Mouse (Mus musculus): ENCODE results near the gene Fars2.

Gene Fars2

DNA sequence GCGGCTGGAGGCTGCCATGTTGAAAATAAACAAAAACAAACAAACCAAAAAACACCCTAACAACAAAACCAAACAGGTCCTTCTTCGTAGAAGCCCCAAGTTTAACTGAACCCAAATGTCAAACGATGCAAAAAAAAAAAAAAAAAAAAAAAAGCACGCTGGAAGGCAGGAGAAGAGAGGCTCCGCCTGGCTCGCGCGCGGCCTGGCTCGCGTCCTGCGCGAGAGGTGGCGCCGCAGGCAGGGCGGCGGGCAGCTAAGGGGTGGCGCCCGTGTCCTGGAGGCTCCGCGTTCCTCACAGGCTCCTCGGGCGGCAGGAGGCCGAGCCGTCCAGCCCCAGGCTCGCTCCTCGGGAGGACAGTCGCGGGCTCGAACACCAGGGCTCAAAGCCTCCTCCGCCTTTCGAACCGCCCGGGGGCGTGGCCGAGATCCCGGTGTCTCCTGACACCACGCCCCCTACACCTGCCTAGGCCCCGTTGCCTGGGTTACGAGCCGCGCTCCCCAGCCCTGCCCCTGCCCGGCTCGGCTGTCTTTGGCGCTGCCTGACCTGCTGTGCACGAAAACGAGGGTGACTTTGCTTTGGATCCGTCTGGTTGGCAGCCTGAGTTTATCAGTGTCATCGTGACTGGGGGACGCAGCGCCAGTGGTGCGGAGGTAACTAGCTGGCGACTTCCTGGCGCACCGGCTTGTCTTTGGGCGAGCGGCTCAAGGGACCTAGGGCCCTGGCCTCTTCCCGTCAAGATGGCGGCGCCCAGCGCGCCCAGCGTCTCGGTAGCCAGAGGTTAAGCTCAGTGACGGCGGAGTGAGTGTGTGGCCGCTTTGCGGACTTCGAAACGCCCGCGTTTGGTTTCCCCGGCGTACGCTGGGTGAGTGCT is at the start of gene Fars2, which contains the start of gene Lyrm4:
TSS of gene Fars2 (plus strand) at position 270 of the 872 bp plus-strand sequence.
TSS of gene Lyrm4 (minus strand) at position 384 of the 872 bp plus-strand sequence.
- DNase-seq, result peak; percentile 98

DNA sequence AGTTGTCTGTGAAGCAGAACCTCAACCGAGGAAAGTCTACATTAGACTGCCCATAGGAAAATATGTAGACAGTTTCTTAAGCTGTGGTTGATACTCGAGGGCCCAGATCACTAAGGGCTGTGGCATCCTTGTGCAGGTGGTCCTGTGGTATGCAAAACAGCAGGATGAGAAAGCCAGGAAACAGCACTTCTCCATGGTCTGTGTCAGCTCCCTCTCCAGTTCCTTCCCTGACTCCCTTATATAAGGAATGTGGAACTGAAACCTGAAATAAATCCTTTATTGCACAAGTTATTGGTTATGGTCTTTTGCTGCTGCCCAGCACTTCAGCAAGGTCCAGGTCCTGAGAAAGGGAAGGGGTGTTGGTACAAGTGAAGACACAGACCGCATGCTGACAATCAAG is 42.7 kb upstream of the Fars2 start:
- no peak for DNase-seq

DNA sequence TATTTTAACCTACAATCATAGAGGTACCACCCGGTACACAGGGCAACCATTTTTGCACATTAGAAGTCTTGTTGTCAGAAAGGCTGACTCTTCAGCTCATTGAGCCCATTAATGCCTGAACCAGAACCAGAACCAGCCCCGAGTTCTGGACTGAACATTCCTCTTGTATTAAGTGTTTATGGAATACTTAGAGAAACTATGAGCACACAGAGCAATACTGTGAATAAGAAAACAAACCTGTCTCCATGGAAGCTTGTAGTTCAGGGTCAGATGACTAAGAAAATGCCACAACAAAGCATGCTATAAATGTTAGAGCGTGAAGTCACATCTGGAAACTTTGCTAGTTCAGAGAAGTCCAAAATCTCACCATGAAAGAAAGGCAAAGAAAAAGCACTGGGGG is 35.6 kb upstream of the Fars2 start:
- no peak for DNase-seq

DNA sequence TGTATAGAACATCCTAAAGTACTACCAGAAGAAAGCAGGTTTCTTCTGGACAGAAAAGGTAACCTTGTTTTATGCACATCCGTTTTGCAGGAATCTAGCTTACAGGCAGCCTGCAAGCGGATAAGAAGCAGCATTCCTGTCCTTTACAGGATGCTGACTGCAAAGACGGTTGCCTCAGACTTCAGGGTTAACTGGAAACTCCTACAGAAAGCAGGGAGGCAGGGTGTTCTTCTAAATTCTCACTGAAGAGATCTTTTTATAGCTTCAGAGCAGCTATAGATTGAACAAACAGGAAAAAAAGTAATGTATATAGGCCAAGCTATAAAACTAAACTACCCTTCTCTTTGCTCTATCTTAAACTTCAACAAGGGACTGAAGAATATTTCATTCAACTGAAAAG is 32.5 kb upstream of the Fars2 start:
- no peak for DNase-seq

- no peak for DNase-seq
Observed at GRCm38 (mm10) chr13:36085971-36086370, 31.2 kb upstream of the Fars2 start.

GRCm38 (mm10) chr13:36086608-36087391 is 30.4 kb upstream of the Fars2 start:
- no peak for DNase-seq

GRCm38 (mm10) chr13:36087427-36087826 is 29.8 kb upstream of the Fars2 start:
- no peak for DNase-seq

DNA sequence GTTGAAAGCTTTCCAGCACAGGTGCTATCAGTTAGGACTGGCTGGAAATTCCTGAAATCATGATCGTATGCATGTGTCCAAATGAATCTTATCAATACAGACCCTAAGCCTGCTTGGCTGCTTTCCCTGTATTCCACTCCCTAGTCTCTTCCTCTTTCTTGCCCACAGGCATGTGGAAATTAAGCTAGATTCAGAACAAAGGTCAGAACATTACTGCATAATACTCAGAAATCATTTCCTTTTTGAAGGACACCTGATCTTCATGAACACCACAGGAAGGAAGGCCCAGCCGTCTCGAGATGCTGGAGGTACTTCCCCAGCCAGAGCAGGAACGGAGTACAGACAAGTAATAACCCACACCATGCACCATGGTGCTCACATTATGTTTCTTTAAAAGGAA is 29.0 kb upstream of the Fars2 start:
- no peak for DNase-seq

- DNase-seq, result no peak
Observed at GRCm38 (mm10) chr13:36096684-36097383, 20.4 kb upstream of the Fars2 start.

- no peak for DNase-seq
Observed at GRCm38 (mm10) chr13:36105591-36105990, 11.6 kb upstream of the Fars2 start.

DNA sequence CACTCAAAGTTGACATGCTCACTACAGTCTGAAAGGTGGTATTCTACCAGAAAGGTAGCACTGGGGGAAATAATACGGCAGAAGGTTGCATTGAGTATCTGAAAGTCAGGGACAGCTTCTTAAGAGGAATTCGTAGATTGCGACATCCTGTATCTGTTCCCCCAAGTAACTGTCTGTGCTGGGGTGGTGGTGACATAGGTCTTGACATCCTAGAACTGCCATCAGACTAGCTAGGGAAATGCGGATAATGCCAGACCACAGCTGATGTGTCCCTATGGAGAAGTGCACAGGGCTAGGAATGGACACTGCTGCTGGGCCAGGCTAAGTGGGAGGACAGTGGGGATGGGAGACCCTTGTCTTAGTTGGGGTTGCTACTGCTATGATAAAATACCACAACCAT is 8.7 kb upstream of the Fars2 start:
- DNase-seq, result no peak

DNA sequence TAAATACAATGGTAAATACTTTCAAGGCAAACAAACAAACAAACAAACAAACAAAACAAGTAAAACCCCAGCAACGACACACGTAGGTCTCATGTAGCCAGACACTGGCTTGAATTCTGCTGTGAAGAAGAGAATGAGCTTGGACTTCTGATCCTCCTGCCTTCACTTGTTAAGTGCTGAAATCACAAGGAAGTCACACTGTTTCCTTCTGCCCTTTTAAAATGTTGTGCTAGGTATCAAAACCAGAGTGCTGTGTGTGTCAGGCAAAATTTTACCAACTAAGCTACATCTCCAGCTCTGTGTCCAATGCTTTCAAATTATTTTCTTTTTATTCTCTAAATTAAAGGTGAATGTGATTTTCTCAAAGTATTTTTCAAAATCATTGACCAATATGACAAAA is 5.9 kb upstream of the Fars2 start:
- peak; percentile 68 for DNase-seq

GRCm38 (mm10) chr13:36113181-36113580 is 4.0 kb upstream of the Fars2 start:
- peak; percentile 88 for DNase-seq

DNA sequence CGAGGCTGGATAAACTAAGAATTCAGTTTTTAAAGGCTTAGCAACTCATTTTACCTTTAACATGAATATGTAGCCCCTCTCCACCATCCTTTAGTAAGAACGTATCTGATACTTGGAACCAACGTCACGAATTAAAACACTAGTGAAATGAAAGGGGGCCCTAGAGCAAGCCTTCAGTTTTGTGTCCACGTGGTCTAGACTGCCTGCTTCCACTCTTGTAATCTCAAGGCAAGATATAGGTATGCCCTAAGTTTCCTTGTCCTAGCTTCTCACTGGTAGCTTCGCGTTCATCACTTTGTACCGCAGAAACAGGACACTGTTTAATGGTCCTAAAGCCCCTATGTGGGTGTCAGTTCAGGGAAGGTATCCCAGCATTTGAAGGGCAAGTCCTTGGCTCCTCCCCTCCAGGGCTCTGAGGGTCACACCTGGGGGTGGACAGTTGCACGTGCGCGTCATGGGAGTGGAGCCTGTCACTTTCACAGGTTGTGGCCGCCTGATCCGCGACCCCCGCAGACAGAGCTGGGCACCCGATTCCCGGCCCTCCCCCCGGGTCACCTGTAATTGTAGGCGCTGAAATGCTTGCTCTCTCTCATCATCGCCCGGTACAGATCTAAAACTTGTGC is 581 bp upstream of the Fars2 start:
- peak; percentile 73 for DNase-seq

- DNase-seq, result no peak
Observed at GRCm38 (mm10) chr13:36119684-36120083, 2.5 kb downstream of the Fars2 start.

DNA sequence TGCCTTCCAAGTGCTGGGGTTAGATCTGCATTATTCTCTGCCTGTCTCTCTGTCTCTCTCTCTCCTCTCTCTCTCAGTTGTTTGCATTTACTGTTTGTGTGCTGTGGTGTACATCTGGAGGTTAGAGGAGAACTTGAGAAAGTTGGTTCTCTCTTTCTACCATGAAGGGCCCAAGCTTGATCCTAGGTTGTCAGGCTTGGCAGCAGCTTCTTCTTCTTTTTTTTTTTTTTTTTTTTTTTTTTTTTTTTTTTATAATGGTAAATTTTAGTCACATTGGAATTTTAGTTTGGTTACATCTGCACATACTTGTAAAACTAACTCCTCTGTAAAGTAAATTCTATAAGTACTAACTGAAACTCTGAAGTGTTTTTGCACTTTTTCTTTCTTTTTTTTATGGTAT is 3.4 kb downstream of the Fars2 start:
- DNase-seq, result no peak

DNA sequence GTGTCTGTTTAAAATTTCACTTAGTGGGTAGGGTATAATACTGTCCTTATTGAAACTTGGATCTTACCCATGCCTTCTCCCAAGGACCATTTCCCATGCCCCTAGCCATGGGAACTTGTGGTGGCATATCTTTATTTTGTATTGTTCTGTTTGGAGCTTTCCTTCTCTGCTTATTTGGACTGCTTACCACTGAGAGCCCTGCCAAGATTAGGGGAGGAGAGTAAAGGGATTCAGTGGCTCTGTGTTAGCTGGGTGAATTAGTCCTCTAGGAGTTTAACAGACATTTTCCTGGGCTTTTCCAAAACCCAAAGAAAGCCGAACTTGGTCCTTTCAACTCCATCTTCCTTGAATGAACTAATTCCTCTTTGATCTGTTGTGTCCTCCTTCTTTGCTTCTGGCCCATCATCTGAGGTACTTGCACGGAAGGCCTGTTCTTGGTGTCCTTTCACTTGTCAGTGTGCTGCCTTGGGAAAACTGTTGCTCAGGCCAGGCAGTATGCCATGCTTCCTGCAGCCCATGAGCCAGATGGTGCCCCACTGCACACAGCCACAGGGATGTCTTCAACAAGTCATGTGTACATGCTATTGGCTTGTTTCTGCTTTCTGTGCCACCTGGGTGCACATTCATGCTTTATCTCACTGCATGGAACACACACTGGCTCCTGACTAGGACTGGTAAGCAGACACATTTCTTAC is 12.3 kb downstream of the Fars2 start:
- no peak for DNase-seq

GRCm38 (mm10) chr13:36131401-36131800 is 14.2 kb downstream of the Fars2 start:
- DNase-seq, result no peak

DNA sequence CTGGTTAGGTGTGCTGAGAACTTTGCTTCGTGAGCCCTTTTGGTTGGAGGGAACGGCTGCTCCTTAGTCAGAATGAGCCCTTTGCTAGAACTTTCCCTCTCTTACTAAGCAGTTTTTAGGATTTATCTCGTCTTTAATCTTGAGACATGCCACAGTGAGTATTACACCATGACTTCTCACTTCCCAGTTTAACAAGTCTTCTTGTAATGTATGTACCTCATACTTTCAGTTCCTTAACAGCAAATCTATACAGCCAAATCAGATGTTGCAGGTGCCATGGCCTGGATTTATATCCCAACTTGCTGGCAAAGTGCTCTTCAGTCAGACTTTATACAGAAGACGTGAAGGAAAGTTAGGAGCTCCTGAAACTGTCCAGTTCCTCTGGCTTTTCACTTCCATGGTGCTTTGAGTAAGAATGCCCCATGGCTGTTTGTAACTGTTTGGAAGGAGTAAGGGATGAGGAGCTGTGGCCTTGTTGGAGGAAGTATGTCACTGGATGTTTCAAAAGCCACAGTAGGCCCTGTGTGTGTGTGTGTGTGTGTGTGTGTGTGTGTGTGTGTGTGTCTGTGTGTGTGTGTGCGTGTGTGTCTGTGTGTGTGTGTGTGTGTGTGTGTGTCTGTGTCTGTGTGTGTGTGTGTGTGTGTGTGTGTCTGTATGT is 14.9 kb downstream of the Fars2 start:
- DNase-seq, result no peak

DNA sequence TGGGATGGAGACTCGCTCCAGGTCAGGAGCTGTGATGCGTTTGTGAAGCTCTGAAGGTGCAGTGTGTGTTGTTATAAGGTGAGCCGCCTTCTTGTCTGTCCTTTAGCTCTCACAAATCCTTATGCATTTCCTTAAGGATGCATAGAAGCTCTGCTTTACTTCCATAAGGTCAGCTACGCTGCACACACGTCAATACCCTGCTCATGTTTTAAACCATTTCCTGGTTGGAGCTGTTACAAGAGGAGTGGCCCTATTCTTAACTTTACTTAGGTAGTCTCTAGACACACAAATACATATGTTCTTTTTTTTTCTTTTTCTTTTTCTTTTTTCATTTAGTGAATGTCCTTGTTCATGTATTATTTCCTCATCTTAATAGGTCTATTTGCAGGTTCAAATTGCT is 22.5 kb downstream of the Fars2 start:
- no peak for DNase-seq

DNA sequence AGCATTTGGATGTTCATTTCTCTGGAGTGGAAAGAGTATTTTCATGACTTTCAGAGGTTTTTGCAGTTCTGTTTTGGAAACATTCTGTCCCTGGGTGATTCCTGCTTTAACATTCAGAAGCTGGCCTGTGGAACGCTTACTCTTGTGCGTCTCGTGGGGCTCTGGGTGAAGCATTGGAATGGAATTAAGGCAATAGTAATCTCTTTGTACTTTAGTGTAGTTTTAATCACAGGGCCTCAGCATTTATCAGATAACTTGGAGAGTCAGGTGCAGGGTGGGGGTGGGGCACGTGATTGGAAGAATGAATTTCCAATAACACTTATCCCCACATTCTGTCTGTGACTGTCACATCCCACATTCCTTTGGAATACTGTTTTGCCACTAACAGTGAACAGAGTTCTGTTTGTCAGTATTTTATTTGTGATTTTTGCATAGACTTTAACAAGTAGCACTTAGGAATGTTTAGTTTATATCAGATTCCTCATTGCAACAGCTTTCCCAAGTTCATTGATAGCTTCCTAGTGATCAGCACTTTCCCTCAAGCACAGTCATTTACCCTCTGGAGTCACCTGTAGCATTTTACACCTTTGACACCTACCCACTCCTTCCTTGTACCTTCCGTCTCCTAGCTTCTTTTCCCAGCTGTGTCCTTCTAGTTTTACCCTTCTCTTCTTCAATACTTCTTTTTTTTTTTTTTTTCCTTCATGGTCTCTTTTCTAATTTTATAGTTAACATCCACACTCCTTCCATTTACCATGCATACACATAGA is 23.2 kb downstream of the Fars2 start:
- no peak for DNase-seq
